Mouse (Mus musculus) frontal cortex, adult 2 months (tissue): ENCODE results near the gene Gm43951. TPM values are rescaled to one million over a fixed set of nuclear protein-coding genes. Genes with fewer than 3 reads are reported as not detected.
A peak's percentile ranks its signal among the peaks of the same experiment; 100 is the strongest.

Source experiments
- DNase-seq, 2 experiments: peaks; one replicate each; pipeline ENCODE4 v3.0.0; 2022; ENCODE audit warnings: low spot score in 1 of 2; ENCODE audit errors: extremely low spot score in 1 of 2
- polyA plus RNA-seq: library from polyadenylated mRNA; depleted of rRNA; stranded (reverse); fragments of >200 nt; gene quantifications from 2 replicates; pipeline ENCODE4 v1.2.3, GENCODE M21; 2012; rRNA removed

Gene Gm43951
- 8.0 and 8.1 TPM in 2 replicates for polyA plus RNA-seq

GRCm38 (mm10) chr11:72206341-72207203 lies at the start of gene Gm43951:
Gene Gm43951 (minus strand): TSS chr11:72206840.
- peak in 1 of 2 experiments; percentile 45 for DNase-seq

GRCm38 (mm10) chr11:72256441-72256840 lies 49.8 kb upstream of the Gm43951 start:
- DNase-seq, result no peak

GRCm38 (mm10) chr11:72255629-72256028 lies 49.0 kb upstream of the Gm43951 start:
- DNase-seq, result no peak

GRCm38 (mm10) chr11:72245196-72245753 lies 38.6 kb upstream of the Gm43951 start:
- DNase-seq, result peak in 1 of 2 experiments; percentile 44

- no peak for DNase-seq
These were observed 33.6 kb upstream of the Gm43951 start for GRCm38 (mm10) chr11:72240062-72240860.

GRCm38 (mm10) chr11:72234013-72234412 lies 27.4 kb upstream of the Gm43951 start:
- peak in 1 of 2 experiments; percentile 54 for DNase-seq

- DNase-seq, result no peak
These were observed 26.4 kb upstream of the Gm43951 start for GRCm38 (mm10) chr11:72232991-72233390.

GRCm38 (mm10) chr11:72232068-72232467 lies 25.4 kb upstream of the Gm43951 start:
- no peak for DNase-seq

GRCm38 (mm10) chr11:72228513-72228912 lies 21.9 kb upstream of the Gm43951 start:
- no peak for DNase-seq

- DNase-seq, result no peak
These were observed 20.3 kb upstream of the Gm43951 start for GRCm38 (mm10) chr11:72226901-72227300.

GRCm38 (mm10) chr11:72226020-72226791 lies 19.6 kb upstream of the Gm43951 start:
- DNase-seq, result no peak

GRCm38 (mm10) chr11:72224865-72225264 lies 18.2 kb upstream of the Gm43951 start:
- DNase-seq, result peak in 1 of 2 experiments; percentile 91

GRCm38 (mm10) chr11:72223414-72223813 lies 16.8 kb upstream of the Gm43951 start:
- DNase-seq, result no peak

GRCm38 (mm10) chr11:72221278-72221677 lies 14.6 kb upstream of the Gm43951 start:
- peak in 1 of 2 experiments; percentile 79 for DNase-seq

- DNase-seq, result peak in 1 of 2 experiments; percentile 31
These were observed 10.5 kb upstream of the Gm43951 start for GRCm38 (mm10) chr11:72217116-72217515.

GRCm38 (mm10) chr11:72215410-72215797 lies 8.8 kb upstream of the Gm43951 start, which contains the start of gene Med31:
Gene Med31 (minus strand): TSS chr11:72215592.
- peak in 1 of 2 experiments; percentile 77 for DNase-seq

- DNase-seq, result peak; percentile 93 to 96
These were observed 8.2 kb upstream of the Gm43951 start for GRCm38 (mm10) chr11:72214591-72215409.

- no peak for DNase-seq
These were observed 1.3 kb upstream of the Gm43951 start for GRCm38 (mm10) chr11:72207834-72208377.
